Mouse (Mus musculus) thymus, adult 2 months (tissue): ENCODE measurements around the gene Rev3l. TPM values are rescaled to one million over a fixed set of nuclear protein-coding genes. Genes with fewer than 3 reads are reported as not detected.

Experiments
- DNase-seq: peaks from one replicate; pipeline ENCODE4 v3.0.0; 2021
- H3K27ac ChIP-seq: fragments of 200-500 bp; 2 replicates; pipeline ENCODE4 v1.5.1; 2012; ENCODE audit warnings: low read length, control low read depth; ENCODE audit not compliant: control insufficient read depth, insufficient read depth
- H3K27me3 ChIP-seq: fragments of 200-500 bp; 2 replicates; pipeline ENCODE4 v1.6.1; 2012; ENCODE audit warnings: mild to moderate bottlenecking, low read length, moderate library complexity, mixed read lengths; ENCODE audit not compliant: control insufficient read depth, insufficient read depth
- H3K36me3 ChIP-seq: fragments of 200-500 bp; 2 replicates; pipeline ENCODE4 v1.6.1; 2012; ENCODE audit warnings: mild to moderate bottlenecking, low read length, moderate library complexity; ENCODE audit not compliant: control insufficient read depth, insufficient read depth
- H3K4me1 ChIP-seq: fragments of 200-500 bp; replicated peaks from 2 replicates; pipeline ENCODE4 v1.6.1; 2012; ENCODE audit warnings: low read length; ENCODE audit not compliant: control insufficient read depth, insufficient read depth
- H3K4me3 ChIP-seq: fragments of 200-500 bp; 2 replicates; pipeline ENCODE4 v1.5.1; 2012; ENCODE audit warnings: mild to moderate bottlenecking, low read length, control low read depth, moderate library complexity; ENCODE audit not compliant: control insufficient read depth, insufficient read depth
- CTCF ChIP-seq: fragments of 200-500 bp; IDR thresholded peaks from 2 replicates; pipeline ENCODE4 v1.5.1; 2012; ENCODE audit warnings: mild to moderate bottlenecking, control low read depth, low read length, moderate library complexity, borderline replicate concordance; ENCODE audit not compliant: control insufficient read depth, poor library complexity, insufficient read depth; ENCODE audit errors: extremely low read depth
- POLR2A ChIP-seq: fragments of 200-500 bp; IDR thresholded peaks from 2 replicates; pipeline ENCODE4 v1.6.1; 2012; ENCODE audit warnings: mild to moderate bottlenecking, low read length, control low read depth, moderate library complexity; ENCODE audit not compliant: control insufficient read depth, poor library complexity, insufficient read depth; ENCODE audit errors: extremely low read depth
- WGBS: fragments of 180-500 bp; shearing (Covaris S2); methylation state at CpG from one replicate; pipeline ENCODE4 v1.1.7; 2018; 5-methylcytosine and 5-hydroxymethylcytosine counted together
- polyA plus RNA-seq: library from polyadenylated mRNA; depleted of rRNA; stranded (reverse); fragments of >200 nt; gene quantifications from 2 replicates; pipeline ENCODE4 v1.2.3, GENCODE M21; 2012

Rev3l gene
- polyA plus RNA-seq, 1 experiment, result 31.8 TPM

GRCm38 (mm10) chr10:39692152-39692551 is 39.8 kb upstream of the Rev3l start:
- DNase-seq, result no peak
- H3K36me3 ChIP-seq, result no peaks in the 10 kb centered on the region
- no peaks in the 10 kb centered on the region for H3K4me1 ChIP-seq
- TF ChIP-seq POLR2A (no peak), CTCF (no peak)
- H3K4me3 ChIP-seq, result no peak overlapping the region
- 91% methylated on average over 2 of the region's 2 CpGs for WGBS
- H3K27ac ChIP-seq, result no peak overlapping the region
- H3K27me3 ChIP-seq, result no peaks in the 10 kb centered on the region

GRCm38 (mm10) chr10:39707717-39708510 is 24.0 kb upstream of the Rev3l start:
- H3K27me3 ChIP-seq, result no peaks in the 10 kb centered on the region
- no peaks in the 10 kb centered on the region for H3K4me1 ChIP-seq
- H3K4me3 ChIP-seq, result no peak overlapping the region
- WGBS, result 98% methylated on average over 2 of the region's 2 CpGs
- no peak overlapping the region for H3K27ac ChIP-seq
- no peak for TF ChIP-seq POLR2A
- no peak for TF ChIP-seq CTCF
- no peaks in the 10 kb centered on the region for H3K36me3 ChIP-seq
- DNase-seq, result no peak

DNA sequence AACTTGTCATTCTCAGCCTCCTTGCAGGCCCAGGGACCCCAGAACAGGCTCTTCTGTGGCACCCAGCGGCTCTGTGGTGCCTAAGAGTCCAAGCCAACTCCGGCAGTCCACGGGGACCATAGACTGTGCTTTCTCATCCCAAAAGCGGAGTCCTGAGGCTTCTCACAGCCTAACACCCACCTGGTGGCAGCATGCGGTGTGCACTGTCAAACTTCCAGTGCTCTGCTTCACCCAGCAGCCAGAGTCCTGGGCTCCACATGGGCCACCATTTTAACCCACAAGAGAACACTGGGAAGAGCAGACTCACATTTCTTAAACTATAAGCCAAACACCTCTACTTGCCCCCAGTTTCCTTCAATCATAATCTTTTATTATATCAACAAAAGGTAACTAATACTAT is 15.0 kb upstream of the Rev3l start:
- H3K4me1 ChIP-seq, result peaks cover 10% of the 10 kb centered on the region
- DNase-seq, result no peak
- H3K36me3 ChIP-seq, result no peaks in the 10 kb centered on the region
- no peak overlapping the region for H3K27ac ChIP-seq
- no peaks in the 10 kb centered on the region for H3K27me3 ChIP-seq
- TF ChIP-seq CTCF (peak; percentile 42; the same call in 1 of the 2 replicates), POLR2A (no peak)
- no peak overlapping the region for H3K4me3 ChIP-seq
- 92% methylated on average over 5 of the region's 5 CpGs for WGBS

DNA sequence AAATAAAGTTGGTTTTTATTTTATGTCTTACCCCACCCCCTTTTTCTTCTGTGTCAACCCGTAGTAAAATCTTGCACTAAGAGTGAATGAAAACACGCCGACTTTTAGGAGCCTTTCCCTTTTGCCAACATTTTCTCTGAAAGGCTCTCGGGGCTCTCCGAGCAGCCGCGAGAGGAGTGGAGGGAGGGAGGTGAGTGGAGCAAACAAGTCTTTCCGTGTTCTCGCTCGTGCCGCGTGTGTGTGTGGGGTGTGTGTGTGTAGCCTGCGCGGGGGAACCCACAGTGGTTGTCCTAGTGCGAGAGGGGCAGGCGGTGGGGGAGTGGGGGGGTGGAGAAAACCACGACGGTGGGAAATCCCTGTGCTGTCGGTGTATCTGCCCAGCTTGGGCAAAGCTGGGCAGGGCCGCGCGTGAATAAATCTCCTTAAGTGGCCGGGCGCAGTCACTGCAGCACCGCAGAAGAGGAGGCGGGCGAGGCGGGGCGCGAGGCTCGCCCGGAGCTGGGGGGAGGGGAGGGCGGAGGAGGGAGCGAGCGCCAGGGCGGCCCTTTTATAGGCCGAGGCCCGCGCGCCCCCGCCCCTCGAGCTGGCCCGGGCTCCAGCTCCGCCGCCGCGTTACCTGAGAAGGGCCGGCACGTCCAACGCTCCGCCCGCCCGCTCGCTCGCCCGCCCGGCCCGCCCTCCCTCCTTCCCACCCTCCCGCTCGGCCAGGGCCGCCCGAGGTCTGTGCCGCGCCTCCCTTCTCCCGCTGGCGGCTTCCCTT is 762 bp upstream of the Rev3l start:
- Histone ChIP-seq H3K36me3 (no peaks in the 10 kb centered on the region), H3K4me1 (no peaks in the 10 kb centered on the region), H3K27ac (peak overlapping the region; percentile 93), H3K4me3 (peak overlapping the region; percentile 84), H3K27me3 (no peaks in the 10 kb centered on the region)
- under 1% methylated on average over 66 of the region's 66 CpGs for WGBS
- DNase-seq, result peak; percentile 91
- peak; percentile 58 for TF ChIP-seq POLR2A
- no peak for TF ChIP-seq CTCF

DNA sequence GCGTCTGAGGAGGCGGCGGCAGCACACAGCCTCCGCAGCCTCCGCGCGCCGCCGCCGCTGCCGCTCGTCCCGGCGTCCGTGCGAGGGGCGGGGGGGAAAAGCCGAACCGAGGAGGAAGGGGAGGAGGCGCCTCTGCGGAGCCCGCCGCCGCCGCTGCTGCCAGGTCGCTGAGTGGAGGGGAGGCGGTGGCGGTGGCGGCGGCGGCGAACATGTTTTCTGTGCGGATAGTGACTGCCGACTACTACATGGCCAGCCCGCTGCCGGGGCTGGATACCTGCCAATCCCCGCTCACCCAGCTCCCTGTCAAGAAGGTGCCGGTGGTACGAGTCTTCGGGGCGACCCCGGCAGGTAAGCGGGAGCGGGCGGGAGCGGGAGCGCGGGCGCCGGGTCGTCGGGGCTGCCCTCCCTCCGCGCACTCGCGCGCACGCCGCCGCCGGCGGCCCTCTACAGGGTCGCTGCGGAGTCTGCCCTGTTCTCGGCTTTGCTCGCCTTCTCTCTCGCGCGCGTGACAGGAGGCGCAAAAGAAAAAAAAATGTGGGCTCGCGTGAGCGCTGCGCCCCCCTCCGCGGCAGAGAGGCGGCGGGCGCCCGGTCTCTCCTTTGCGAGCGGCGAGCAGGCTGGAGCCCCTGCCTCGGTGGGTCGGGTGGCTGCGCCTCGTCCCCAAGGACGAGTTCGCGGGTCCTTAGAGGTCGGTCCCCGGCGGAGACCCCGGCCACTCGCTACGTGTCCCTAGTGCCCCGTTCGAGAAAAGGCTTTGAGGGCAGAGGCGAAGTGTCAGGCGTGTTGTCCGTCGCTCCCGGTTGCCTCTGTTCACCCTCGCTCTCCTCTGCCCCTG is 565 bp downstream of the Rev3l start:
- H3K27ac ChIP-seq, result peak overlapping the region; percentile 93
- H3K4me3 ChIP-seq, result peak overlapping the region; percentile 84
- WGBS, result under 1% methylated on average over 104 of the region's 105 CpGs
- no peaks in the 10 kb centered on the region for H3K4me1 ChIP-seq
- peak; percentile 85 for DNase-seq
- TF ChIP-seq CTCF (peak; percentile 34; the same call in 1 of the 2 replicates), POLR2A (peak; percentile 91)
- no peaks in the 10 kb centered on the region for H3K36me3 ChIP-seq
- no peaks in the 10 kb centered on the region for H3K27me3 ChIP-seq

DNA sequence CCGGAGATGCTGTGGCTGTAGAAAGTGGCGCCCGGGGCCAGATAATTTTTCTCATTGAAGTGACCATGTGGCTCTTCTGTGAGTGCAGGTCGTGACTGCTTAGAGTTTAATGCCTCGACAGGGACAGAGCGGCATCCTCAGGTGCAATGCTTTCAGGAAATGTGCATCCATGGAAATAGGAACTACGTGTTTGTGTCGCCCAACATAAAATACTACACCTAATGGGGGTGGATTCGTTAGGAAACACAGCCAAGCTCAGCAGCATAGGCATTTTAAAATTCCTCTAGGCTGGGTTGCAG is 1.1 kb downstream of the Rev3l start:
- Histone ChIP-seq H3K27ac (peak overlapping the region; percentile 93), H3K4me3 (peak overlapping the region; percentile 84), H3K27me3 (no peaks in the 10 kb centered on the region), H3K4me1 (no peaks in the 10 kb centered on the region), H3K36me3 (no peaks in the 10 kb centered on the region)
- no peak for TF ChIP-seq POLR2A
- TF ChIP-seq CTCF, result no peak
- DNase-seq, result no peak
- WGBS, result under 1% methylated on average over 9 of the region's 9 CpGs
